Mouse (Mus musculus): ENCODE data around the gene Ubqln1. TPM values are rescaled to one million over a fixed set of nuclear protein-coding genes. Genes with fewer than 3 reads are reported as not detected.

The Ubqln1 gene
- polyA plus RNA-seq, 1 experiment from 2014 or later = 96.7 TPM

- no peaks in the 10 kb centered on the region for H3K9me3 ChIP-seq
- no peaks in the 10 kb centered on the region for H3K27me3 ChIP-seq (replicated peaks)
- no peaks in the 10 kb centered on the region for H3K36me3 ChIP-seq
- WGBS = 77% methylated on average over 9 of the region's 9 CpGs
- H3K4me2 ChIP-seq = peak overlapping the region; percentile 79
- H3K9ac ChIP-seq = no peak overlapping the region
- peaks cover 19% of the 10 kb centered on the region for H3K4me1 ChIP-seq
- H3K27ac ChIP-seq = peak overlapping the region; percentile 93; the same call in 1 of the 2 replicates
- no peak for ATAC-seq (ENCODE audit: insufficient read depth, low FRiP score, low read depth)
- peak overlapping the region; percentile 97 for H3K4me3 ChIP-seq (replicated peaks)
Measured at GRCm38 (mm10) chr13:58216395-58216794, 942 bp upstream of the Ubqln1 start.

- under 1% methylated on average over 48 of the region's 48 CpGs for WGBS
- peak overlapping the region; percentile 99 for H3K9ac ChIP-seq
- peaks cover 19% of the 10 kb centered on the region for H3K4me1 ChIP-seq
Measured at GRCm38 (mm10) chr13:58215253-58215591, 231 bp downstream of the Ubqln1 start.

GRCm38 (mm10) chr13:58214346-58215252 lies 854 bp downstream of the Ubqln1 start:
- Histone ChIP-seq H3K4me2 (peak overlapping the region; percentile 79), H3K4me1 (peaks cover 19% of the 10 kb centered on the region), H3K9ac (peak overlapping the region; percentile 99), H3K27ac (peak overlapping the region; percentile 93), H3K36me3 (no peaks in the 10 kb centered on the region), H3K4me3 (replicated peaks) (peak overlapping the region; percentile 97), H3K9me3 (no peaks in the 10 kb centered on the region), H3K27me3 (replicated peaks) (no peaks in the 10 kb centered on the region)
- peak; percentile 55 for ATAC-seq (ENCODE audit: insufficient read depth, low FRiP score, low read depth)
- under 1% methylated on average over 49 of the region's 49 CpGs for WGBS

More at GRCm38 (mm10) chr13:58215253-58215591, 231 bp downstream of the Ubqln1 start:
- ATAC-seq (ENCODE audit: insufficient read depth, low FRiP score, low read depth) = peak; percentile 67
- H3K4me2 ChIP-seq = peak overlapping the region; percentile 79
- no peaks in the 10 kb centered on the region for H3K36me3 ChIP-seq
- no peaks in the 10 kb centered on the region for H3K9me3 ChIP-seq
- peak overlapping the region; percentile 93 for H3K27ac ChIP-seq
- peak overlapping the region; percentile 97 for H3K4me3 ChIP-seq (replicated peaks)
- H3K27me3 ChIP-seq (replicated peaks) = no peaks in the 10 kb centered on the region

GRCm38 (mm10) chr13:58213801-58214200 lies 1.7 kb downstream of the Ubqln1 start:
- Histone ChIP-seq H3K9ac (no peak overlapping the region), H3K27ac (no peak overlapping the region)
- no peak for ATAC-seq (ENCODE audit: insufficient read depth, low FRiP score, low read depth)

GRCm38 (mm10) chr13:58212530-58212929 lies 2.9 kb downstream of the Ubqln1 start:
- H3K9me3 ChIP-seq = no peaks in the 10 kb centered on the region
- no peak overlapping the region for H3K27ac ChIP-seq
- H3K36me3 ChIP-seq = no peaks in the 10 kb centered on the region
- 72% methylated on average over 2 of the region's 2 CpGs for WGBS
- no peak overlapping the region for H3K4me3 ChIP-seq (replicated peaks)
- no peaks in the 10 kb centered on the region for H3K27me3 ChIP-seq (replicated peaks)
- no peak overlapping the region for H3K4me2 ChIP-seq
- ATAC-seq (ENCODE audit: insufficient read depth, low FRiP score, low read depth) = no peak
- H3K9ac ChIP-seq = no peak overlapping the region
- H3K4me1 ChIP-seq = peaks cover 19% of the 10 kb centered on the region

More at GRCm38 (mm10) chr13:58213801-58214200, 1.7 kb downstream of the Ubqln1 start:
- no peaks in the 10 kb centered on the region for H3K9me3 ChIP-seq
- no peaks in the 10 kb centered on the region for H3K27me3 ChIP-seq (replicated peaks)
- peak overlapping the region; percentile 97; the same call in 1 of the 2 replicates for H3K4me3 ChIP-seq (replicated peaks)
- H3K4me1 ChIP-seq = peaks cover 19% of the 10 kb centered on the region
- no peaks in the 10 kb centered on the region for H3K36me3 ChIP-seq
- peak overlapping the region; percentile 79 for H3K4me2 ChIP-seq
- 43% methylated on average over 8 of the region's 8 CpGs for WGBS

GRCm38 (mm10) chr13:58210441-58210840 lies 5.0 kb downstream of the Ubqln1 start:
- Histone ChIP-seq H3K36me3 (no peaks in the 10 kb centered on the region), H3K4me1 (peaks cover 13% of the 10 kb centered on the region), H3K27ac (no peak overlapping the region), H3K4me3 (replicated peaks) (no peak overlapping the region), H3K4me2 (no peak overlapping the region), H3K9ac (no peak overlapping the region), H3K9me3 (no peaks in the 10 kb centered on the region), H3K27me3 (replicated peaks) (no peaks in the 10 kb centered on the region)
- ATAC-seq (ENCODE audit: insufficient read depth, low FRiP score, low read depth) = no peak
- WGBS = 71% methylated on average over 5 of the region's 5 CpGs

GRCm38 (mm10) chr13:58206084-58206483 lies 9.4 kb downstream of the Ubqln1 start:
- no peak overlapping the region for H3K4me3 ChIP-seq (replicated peaks)
- no peaks in the 10 kb centered on the region for H3K4me1 ChIP-seq
- H3K9me3 ChIP-seq = no peaks in the 10 kb centered on the region
- H3K4me2 ChIP-seq = no peak overlapping the region
- H3K27me3 ChIP-seq (replicated peaks) = no peaks in the 10 kb centered on the region
- H3K36me3 ChIP-seq = no peaks in the 10 kb centered on the region
- WGBS = 80% methylated on average over 4 of the region's 4 CpGs
- H3K27ac ChIP-seq = no peak overlapping the region
- ATAC-seq (ENCODE audit: insufficient read depth, low FRiP score, low read depth) = no peak
- H3K9ac ChIP-seq = no peak overlapping the region

- no peak for ATAC-seq (ENCODE audit: insufficient read depth, low FRiP score, low read depth)
- H3K27ac ChIP-seq = no peak overlapping the region
- no peaks in the 10 kb centered on the region for H3K9me3 ChIP-seq
- 57% methylated on average over 4 of the region's 4 CpGs for WGBS
- no peaks in the 10 kb centered on the region for H3K36me3 ChIP-seq
- H3K9ac ChIP-seq = no peak overlapping the region
- no peak overlapping the region for H3K4me2 ChIP-seq
- H3K4me1 ChIP-seq = no peaks in the 10 kb centered on the region
- H3K27me3 ChIP-seq (replicated peaks) = no peaks in the 10 kb centered on the region
- H3K4me3 ChIP-seq (replicated peaks) = no peak overlapping the region
Measured at GRCm38 (mm10) chr13:58204986-58205385, 10.5 kb downstream of the Ubqln1 start.

- no peak for ATAC-seq (ENCODE audit: insufficient read depth, low FRiP score, low read depth)
- Histone ChIP-seq H3K4me1 (no peaks in the 10 kb centered on the region), H3K4me2 (no peak overlapping the region), H3K9ac (no peak overlapping the region), H3K4me3 (replicated peaks) (no peak overlapping the region), H3K9me3 (no peaks in the 10 kb centered on the region), H3K36me3 (no peaks in the 10 kb centered on the region), H3K27ac (no peak overlapping the region), H3K27me3 (replicated peaks) (no peaks in the 10 kb centered on the region)
- WGBS = 94% methylated on average over 3 of the region's 3 CpGs
Measured at GRCm38 (mm10) chr13:58204202-58204601, 11.3 kb downstream of the Ubqln1 start.

GRCm38 (mm10) chr13:58202903-58203302 lies 12.6 kb downstream of the Ubqln1 start:
- no peak overlapping the region for H3K4me3 ChIP-seq (replicated peaks)
- no peak overlapping the region for H3K4me2 ChIP-seq
- H3K27ac ChIP-seq = no peak overlapping the region
- no peaks in the 10 kb centered on the region for H3K36me3 ChIP-seq
- no peak overlapping the region for H3K9ac ChIP-seq
- no peaks in the 10 kb centered on the region for H3K4me1 ChIP-seq
- no peak for ATAC-seq (ENCODE audit: insufficient read depth, low FRiP score, low read depth)
- 85% methylated on average over 1 of the region's 1 CpGs for WGBS
- H3K9me3 ChIP-seq = no peaks in the 10 kb centered on the region
- no peaks in the 10 kb centered on the region for H3K27me3 ChIP-seq (replicated peaks)

- Histone ChIP-seq H3K9me3 (no peaks in the 10 kb centered on the region), H3K4me1 (no peaks in the 10 kb centered on the region), H3K27me3 (replicated peaks) (no peaks in the 10 kb centered on the region), H3K27ac (no peak overlapping the region), H3K4me2 (no peak overlapping the region), H3K9ac (no peak overlapping the region), H3K4me3 (replicated peaks) (no peak overlapping the region), H3K36me3 (no peaks in the 10 kb centered on the region)
- no peak for ATAC-seq (ENCODE audit: insufficient read depth, low FRiP score, low read depth)
- WGBS = 93% methylated on average over 3 of the region's 3 CpGs
Measured at GRCm38 (mm10) chr13:58201908-58202307, 13.5 kb downstream of the Ubqln1 start.

GRCm38 (mm10) chr13:58201343-58201742 lies 14.1 kb downstream of the Ubqln1 start:
- ATAC-seq (ENCODE audit: insufficient read depth, low FRiP score, low read depth) = no peak
- Histone ChIP-seq H3K9ac (no peak overlapping the region), H3K4me1 (no peaks in the 10 kb centered on the region), H3K4me2 (no peak overlapping the region), H3K27ac (no peak overlapping the region), H3K4me3 (replicated peaks) (no peak overlapping the region), H3K36me3 (no peaks in the 10 kb centered on the region), H3K9me3 (no peaks in the 10 kb centered on the region), H3K27me3 (replicated peaks) (no peaks in the 10 kb centered on the region)
- WGBS = 81% methylated on average over 6 of the region's 6 CpGs

Measured in stomach, embryonic 15.5 days (tissue).